Mouse (Mus musculus): Measurements from ENCODE around the gene Dlgap3. TPM values are rescaled to one million over a fixed set of nuclear protein-coding genes. Genes with fewer than 3 reads are reported as not detected.

Gene Dlgap3
- 1.00 and 1.0 TPM in 2 replicates for polyA plus RNA-seq (2012; rRNA removed; ENCODE audit: low replicate concordance)

GRCm38 (mm10) chr4:127168914-127169345 is at the start of gene Dlgap3:
Dlgap3 (plus strand) TSS chr4:127169204.

GRCm38 (mm10) chr4:127123391-127123790 is 45.6 kb upstream of the Dlgap3 start, which contains the start of gene Tmem35b:
Tmem35b (plus strand) TSS chr4:127123691.

GRCm38 (mm10) chr4:127243552-127243951 is 74.5 kb downstream of the Dlgap3 start, which contains the start of gene Smim12:
Smim12 (plus strand) TSS chr4:127243784.

Other genes with a start within 250 kb of the Dlgap3 start
- 0.24 and 1.1 TPM in 2 replicates for gene Zmym4, start 201.1 kb upstream of the Dlgap3 start, polyA plus RNA-seq (2012; rRNA removed; ENCODE audit: low replicate concordance)
- 30.1 and 46.7 TPM in 2 replicates for gene Sfpq, start 147.9 kb upstream of the Dlgap3 start, polyA plus RNA-seq (2012; rRNA removed; ENCODE audit: low replicate concordance)
- gene Zmym1, start 108.1 kb upstream of the Dlgap3 start, polyA plus RNA-seq (2012; rRNA removed; ENCODE audit: low replicate concordance): 0.19 and 0.25 TPM in 2 replicates
- gene Zmym6, start 91.8 kb upstream of the Dlgap3 start, polyA plus RNA-seq (2012; rRNA removed; ENCODE audit: low replicate concordance): 0.34 and 1.3 TPM in 2 replicates
- 7.9 and 13.1 TPM in 2 replicates for gene Tmem35b, start 45.5 kb upstream of the Dlgap3 start, polyA plus RNA-seq (2012; rRNA removed; ENCODE audit: low replicate concordance)
- 9.7 and 15.2 TPM in 2 replicates for gene Smim12, start 74.6 kb downstream of the Dlgap3 start, polyA plus RNA-seq (2012; rRNA removed; ENCODE audit: low replicate concordance)
- 7.1 and 8.4 TPM in 2 replicates for gene Gja4, start 144.8 kb downstream of the Dlgap3 start, polyA plus RNA-seq (2012; rRNA removed; ENCODE audit: low replicate concordance)
- gene Gjb3, start 161.6 kb downstream of the Dlgap3 start, polyA plus RNA-seq (2012; rRNA removed; ENCODE audit: low replicate concordance): 7.7 and 7.9 TPM in 2 replicates
- 0.12 TPM in 1 of 2 replicates, not detected in the other for gene Gjb4, start 184.9 kb downstream of the Dlgap3 start, polyA plus RNA-seq (2012; rRNA removed; ENCODE audit: low replicate concordance)
- 0.16 and 0.20 TPM in 2 replicates for gene Gjb5, start 189.0 kb downstream of the Dlgap3 start, polyA plus RNA-seq (2012; rRNA removed; ENCODE audit: low replicate concordance)

Data from duodenum, adult 2 months (tissue).